Mouse (Mus musculus) lung, postnatal 0 days (tissue): Measurements from ENCODE around the gene Spag17. TPM values are rescaled to one million over a fixed set of nuclear protein-coding genes. Genes with fewer than 3 reads are reported as not detected.

Source experiments
- ATAC-seq: fragments of 200-750 bp; cut with Nextera tagmentation; 2 replicates; pipeline ENCODE4 v1.8.0; 2017; ENCODE audit warnings: moderate library complexity
- DNase-seq: peaks from one replicate; pipeline ENCODE4 v3.0.0-alpha.2; 2016; ENCODE audit warnings: low spot score
- H3K27ac ChIP-seq: fragments of 300-500 bp; sonication (generic); 2 replicates; pipeline ENCODE4 v1.5.1; 2014; ENCODE audit warnings: antibody characterized with exemption, mild to moderate bottlenecking, low read length, mixed read lengths
- H3K27me3 ChIP-seq: fragments of 300-500 bp; sonication (generic); replicated peaks from 2 replicates; pipeline ENCODE4 v1.6.1; 2014; ENCODE audit warnings: low read length, mixed read lengths; ENCODE audit not compliant: insufficient read depth
- H3K36me3 ChIP-seq: fragments of 300-500 bp; sonication (generic); 2 replicates; pipeline ENCODE4 v1.6.1; 2014; ENCODE audit warnings: low read length, mixed read lengths; ENCODE audit not compliant: insufficient read depth
- H3K4me1 ChIP-seq: fragments of 300-500 bp; sonication (generic); 2 replicates; pipeline ENCODE4 v1.6.1; 2014; ENCODE audit warnings: antibody characterized with exemption, low read depth, low read length, mixed read lengths; ENCODE audit not compliant: insufficient read depth
- H3K4me2 ChIP-seq: fragments of 300-500 bp; sonication (generic); replicated peaks from 2 replicates; pipeline ENCODE4 v1.6.1; 2014; ENCODE audit warnings: low read depth, mild to moderate bottlenecking, low read length, moderate library complexity, mixed read lengths
- H3K4me3 ChIP-seq: fragments of 300-500 bp; sonication (generic); 2 replicates; pipeline ENCODE4 v1.5.1; 2014; ENCODE audit warnings: low read depth, low read length
- H3K9ac ChIP-seq: fragments of 300-500 bp; sonication (generic); replicated peaks from 2 replicates; pipeline ENCODE4 v1.6.1; 2014; ENCODE audit warnings: low read depth, mild to moderate bottlenecking
- H3K9me3 ChIP-seq: fragments of 300-500 bp; sonication (generic); 2 replicates; pipeline ENCODE4 v1.6.1; 2016; ENCODE audit warnings: low read length, mixed read lengths
- CTCF ChIP-seq: IDR thresholded peaks from 2 replicates; pipeline ENCODE4 v1.5.1; 2016; ENCODE audit warnings: antibody characterized with exemption, mild to moderate bottlenecking
- EP300 ChIP-seq: IDR thresholded peaks from 2 replicates; pipeline ENCODE4 v1.6.1; 2016; ENCODE audit warnings: antibody characterized with exemption, mild to moderate bottlenecking, control low read depth
- WGBS: fragments of 180-500 bp; shearing (Covaris S2); extraction: QIAGEN DNeasy Blood & Tissue Kit; methylation state at CpG from one replicate; pipeline ENCODE4 v1.1.7; 2014; 5-methylcytosine and 5-hydroxymethylcytosine counted together
- polyA plus RNA-seq: library from polyadenylated mRNA; unstranded; fragments of >200 nt; fragmentation: Nextera tagmentation; extraction: Ambion mirVana; gene quantifications from 2 replicates; pipeline ENCODE4 v1.2.1, GENCODE M21; 2015

Spag17 gene
- polyA plus RNA-seq, 1 experiment from 2014 or later: 5.9 TPM

- TF ChIP-seq EP300 (no peak), CTCF (no peak)
- WGBS: 52% methylated on average over 7 of the region's 7 CpGs
- H3K9me3 ChIP-seq: no peaks in the 10 kb centered on the region
- no peaks in the 10 kb centered on the region for H3K36me3 ChIP-seq
- no peak overlapping the region for H3K4me3 ChIP-seq
- no peak for ATAC-seq
- no peak overlapping the region for H3K27ac ChIP-seq
- DNase-seq: no peak
- no peak overlapping the region for H3K9ac ChIP-seq
- H3K27me3 ChIP-seq: no peaks in the 10 kb centered on the region
- no peak overlapping the region for H3K4me2 ChIP-seq
- no peaks in the 10 kb centered on the region for H3K4me1 ChIP-seq
Measured at GRCm38 (mm10) chr3:99959805-99960485, 74.7 kb downstream of the Spag17 start.

DNA sequence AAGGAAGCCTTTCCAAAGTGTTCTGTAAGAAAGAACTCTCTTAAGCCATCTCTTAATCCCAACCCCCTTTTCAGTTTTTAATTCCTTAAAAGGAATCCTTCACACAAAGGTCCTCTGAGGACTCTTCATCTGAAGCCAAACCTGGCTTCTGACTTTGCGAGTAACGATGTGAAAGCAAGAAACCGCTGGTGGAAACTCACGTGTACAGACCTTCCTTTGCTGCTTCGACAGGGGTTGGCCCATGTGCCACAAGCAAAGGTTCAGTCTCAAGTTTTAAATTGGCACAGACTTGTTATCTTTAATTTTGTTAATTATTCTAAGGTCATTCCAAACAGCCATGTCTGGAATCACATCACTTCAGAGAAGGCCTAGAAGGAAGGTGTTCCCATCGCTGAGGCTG, 79.1 kb downstream of the Spag17 start:
- no peak overlapping the region for H3K4me2 ChIP-seq
- no peak for DNase-seq
- H3K36me3 ChIP-seq: no peaks in the 10 kb centered on the region
- H3K27me3 ChIP-seq: no peaks in the 10 kb centered on the region
- no peaks in the 10 kb centered on the region for H3K4me1 ChIP-seq
- no peak overlapping the region for H3K27ac ChIP-seq
- ATAC-seq: no peak
- H3K4me3 ChIP-seq: no peak overlapping the region
- 93% methylated on average over 6 of the region's 6 CpGs for WGBS
- TF ChIP-seq CTCF: no peak
- TF ChIP-seq EP300: no peak
- H3K9me3 ChIP-seq: no peaks in the 10 kb centered on the region
- H3K9ac ChIP-seq: no peak overlapping the region

DNA sequence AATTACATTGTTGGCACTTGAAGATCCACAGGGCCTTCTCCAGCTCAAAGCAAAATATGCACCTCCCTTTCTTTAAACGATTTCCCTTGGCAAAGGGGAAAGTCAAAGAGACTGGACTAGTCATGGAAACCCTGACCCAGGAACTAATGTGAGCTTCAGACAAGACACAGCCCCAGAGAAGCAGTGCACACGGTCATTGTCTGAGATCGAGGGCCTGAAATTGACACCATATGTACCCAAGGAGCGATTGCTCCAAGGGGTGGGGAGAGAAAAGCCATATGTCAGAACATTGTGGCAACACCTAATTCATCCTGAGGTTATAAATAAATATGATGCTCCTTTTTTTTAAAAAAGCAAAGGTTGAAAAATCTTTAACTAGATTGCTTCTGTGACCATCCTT, 80.7 kb downstream of the Spag17 start:
- ATAC-seq (no peak), DNase-seq (no peak)
- Histone ChIP-seq H3K27me3 (no peaks in the 10 kb centered on the region), H3K9ac (no peak overlapping the region), H3K4me3 (no peak overlapping the region), H3K4me2 (no peak overlapping the region), H3K36me3 (no peaks in the 10 kb centered on the region), H3K27ac (no peak overlapping the region), H3K9me3 (no peaks in the 10 kb centered on the region), H3K4me1 (peaks cover 2% of the 10 kb centered on the region; the same call in 1 of the 2 replicates)
- WGBS: 38% methylated on average over 4 of the region's 4 CpGs
- no peak for TF ChIP-seq EP300

DNA sequence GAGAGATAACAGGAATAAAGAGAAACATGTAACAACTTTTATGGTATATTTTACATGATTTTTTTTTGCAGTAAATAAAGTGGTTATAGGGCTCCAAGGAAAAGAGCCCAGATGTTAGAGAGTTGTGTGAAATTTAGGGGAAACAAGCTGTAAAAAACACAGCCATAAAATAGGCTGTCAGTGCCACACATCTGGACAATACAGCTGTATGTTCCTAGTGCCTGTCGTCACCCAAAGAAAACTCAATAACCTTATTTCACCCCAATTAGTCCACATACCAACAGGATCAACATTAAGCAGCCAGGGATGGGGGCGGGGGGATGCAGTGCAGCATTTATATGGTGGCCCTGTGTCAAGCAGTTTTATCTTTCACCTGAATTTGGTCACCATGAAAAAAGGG, 81.1 kb downstream of the Spag17 start:
- no peak overlapping the region for H3K9ac ChIP-seq
- no peaks in the 10 kb centered on the region for H3K36me3 ChIP-seq
- H3K4me3 ChIP-seq: no peak overlapping the region
- WGBS: 66% methylated on average over 2 of the region's 2 CpGs
- TF ChIP-seq CTCF: no peak
- H3K9me3 ChIP-seq: no peaks in the 10 kb centered on the region
- ATAC-seq (no peak), DNase-seq (no peak)
- H3K4me1 ChIP-seq: peaks cover 5% of the 10 kb centered on the region; the same call in 1 of the 2 replicates
- no peak overlapping the region for H3K27ac ChIP-seq
- H3K27me3 ChIP-seq: no peaks in the 10 kb centered on the region
- no peak overlapping the region for H3K4me2 ChIP-seq

DNA sequence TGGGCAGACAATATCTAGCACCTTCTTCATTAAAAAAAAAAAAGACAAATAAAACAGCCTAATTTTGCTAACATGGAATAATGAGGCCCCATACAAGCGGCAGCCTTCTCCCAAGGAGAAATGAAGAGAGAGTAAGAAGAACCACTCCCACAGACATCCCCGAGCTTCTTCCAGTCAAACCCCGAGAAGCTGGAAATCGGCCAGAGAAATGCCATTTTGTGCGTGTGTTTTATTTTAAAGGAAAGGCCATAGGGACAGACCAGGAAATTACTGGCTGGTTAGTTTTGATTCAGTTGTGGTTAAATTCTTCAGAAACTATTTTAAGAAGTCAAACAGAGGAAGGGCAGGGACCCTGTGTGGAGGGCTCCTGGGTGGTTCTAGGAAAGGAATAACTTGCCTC, 85.6 kb downstream of the Spag17 start:
- H3K27ac ChIP-seq: no peak overlapping the region
- no peak for TF ChIP-seq EP300
- no peak for TF ChIP-seq CTCF
- no peak overlapping the region for H3K9ac ChIP-seq
- H3K9me3 ChIP-seq: no peaks in the 10 kb centered on the region
- WGBS: 32% methylated on average over 5 of the region's 5 CpGs
- no peaks in the 10 kb centered on the region for H3K27me3 ChIP-seq
- H3K4me2 ChIP-seq: no peak overlapping the region
- H3K36me3 ChIP-seq: no peaks in the 10 kb centered on the region
- DNase-seq (peak; percentile 8), ATAC-seq (no peak)
- H3K4me1 ChIP-seq: peaks cover 5% of the 10 kb centered on the region; the same call in 1 of the 2 replicates
- no peak overlapping the region for H3K4me3 ChIP-seq

DNA sequence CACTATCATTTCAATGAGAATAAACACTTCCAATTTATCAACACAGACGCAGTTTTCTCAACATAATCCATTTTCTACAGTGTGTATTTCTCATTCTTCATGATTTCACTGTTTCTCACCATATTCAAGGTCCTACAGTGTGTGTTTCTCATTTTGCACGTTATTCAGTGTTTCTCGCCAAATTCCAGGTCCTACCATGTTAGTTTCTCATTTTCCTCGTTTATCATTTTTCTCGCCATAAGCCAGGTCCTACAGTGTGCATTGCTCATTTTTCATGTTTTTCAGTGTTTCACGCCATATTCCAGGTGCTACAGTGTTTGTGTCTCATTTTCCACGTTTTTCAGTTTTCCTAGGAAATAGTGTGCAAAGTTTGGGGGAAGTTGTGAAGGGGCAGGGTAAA, 95.8 kb downstream of the Spag17 start:
- H3K27ac ChIP-seq: no peak overlapping the region
- H3K27me3 ChIP-seq: no peaks in the 10 kb centered on the region
- no peak overlapping the region for H3K9ac ChIP-seq
- H3K4me2 ChIP-seq: no peak overlapping the region
- WGBS: 62% methylated on average over 7 of the region's 7 CpGs
- ATAC-seq (no peak), DNase-seq (no peak)
- no peaks in the 10 kb centered on the region for H3K9me3 ChIP-seq
- no peak overlapping the region for H3K4me3 ChIP-seq
- no peak for TF ChIP-seq EP300
- no peaks in the 10 kb centered on the region for H3K4me1 ChIP-seq
- H3K36me3 ChIP-seq: no peaks in the 10 kb centered on the region

- no peak overlapping the region for H3K4me2 ChIP-seq
- no peak for TF ChIP-seq EP300
- TF ChIP-seq CTCF: no peak
- no peaks in the 10 kb centered on the region for H3K36me3 ChIP-seq
- no peak for ATAC-seq
- H3K9ac ChIP-seq: no peak overlapping the region
- no peak for DNase-seq
- no peaks in the 10 kb centered on the region for H3K27me3 ChIP-seq
- no peaks in the 10 kb centered on the region for H3K4me1 ChIP-seq
- WGBS: 50% methylated on average over 1 of the region's 1 CpGs
- no peak overlapping the region for H3K4me3 ChIP-seq
- H3K9me3 ChIP-seq: no peaks in the 10 kb centered on the region
- H3K27ac ChIP-seq: no peak overlapping the region
Measured at GRCm38 (mm10) chr3:100004676-100005075, 119.5 kb downstream of the Spag17 start.
